Mouse (Mus musculus) kidney, postnatal 10 days (tissue): ENCODE data around the gene Insl3.

ENCODE experiments used
- DNase-seq: peaks from one replicate; pipeline ENCODE4 v3.0.0; 2021; ENCODE audit warnings: mixed read lengths

Gene Insl3

GRCm38 (mm10) chr8:71689028-71689427 lies at the start of gene Insl3:
TSS of gene Insl3 (plus strand) at chr8:71689214.
- DNase-seq, result no peak

GRCm38 (mm10) chr8:71639318-71639717 lies 49.7 kb upstream of the Insl3 start:
- DNase-seq, result no peak

GRCm38 (mm10) chr8:71645510-71645909 lies 43.5 kb upstream of the Insl3 start:
- DNase-seq, result no peak

- peak; percentile 68 for DNase-seq
Observed at GRCm38 (mm10) chr8:71654600-71654999, 34.4 kb upstream of the Insl3 start.

- no peak for DNase-seq
Observed at GRCm38 (mm10) chr8:71657816-71658215, 31.2 kb upstream of the Insl3 start.

- DNase-seq, result peak; percentile 41
Observed at GRCm38 (mm10) chr8:71658515-71659049, 30.4 kb upstream of the Insl3 start.

- DNase-seq, result no peak
Observed at GRCm38 (mm10) chr8:71659751-71660150, 29.3 kb upstream of the Insl3 start.

- DNase-seq, result peak; percentile 94
Observed at GRCm38 (mm10) chr8:71660325-71661120, 28.5 kb upstream of the Insl3 start.

- DNase-seq, result peak; percentile 89
Observed at GRCm38 (mm10) chr8:71665331-71666130, 23.5 kb upstream of the Insl3 start.

GRCm38 (mm10) chr8:71666855-71667254 lies 22.2 kb upstream of the Insl3 start:
- DNase-seq, result no peak

GRCm38 (mm10) chr8:71667256-71667655 lies 21.8 kb upstream of the Insl3 start:
- DNase-seq, result no peak

- DNase-seq, result peak; percentile 77
Observed at GRCm38 (mm10) chr8:71668220-71668975, 20.6 kb upstream of the Insl3 start.

- DNase-seq, result no peak
Observed at GRCm38 (mm10) chr8:71670198-71670597, 18.8 kb upstream of the Insl3 start.

GRCm38 (mm10) chr8:71670621-71671548 lies 18.1 kb upstream of the Insl3 start:
- peak; percentile 68 for DNase-seq

GRCm38 (mm10) chr8:71671549-71671965 lies 17.5 kb upstream of the Insl3 start, which contains the start of gene Unc13a:
TSS of gene Unc13a (minus strand) at chr8:71671757.
- DNase-seq, result peak; percentile 95

GRCm38 (mm10) chr8:71672168-71672735 lies 16.8 kb upstream of the Insl3 start:
- no peak for DNase-seq

GRCm38 (mm10) chr8:71674071-71674470 lies 14.9 kb upstream of the Insl3 start:
- DNase-seq, result no peak

GRCm38 (mm10) chr8:71675456-71676019 lies 13.5 kb upstream of the Insl3 start:
- DNase-seq, result no peak

GRCm38 (mm10) chr8:71676020-71676741 lies 12.8 kb upstream of the Insl3 start, which contains the start of gene Jak3:
TSS of gene Jak3 (plus strand) at chr8:71676296.
- DNase-seq, result peak; percentile 73

GRCm38 (mm10) chr8:71676803-71677202 lies 12.2 kb upstream of the Insl3 start:
- no peak for DNase-seq
